Mouse (Mus musculus) embryonic facial prominence, embryonic 14.5 days (tissue): ENCODE data around the gene Cnp. TPM values are rescaled to one million over a fixed set of nuclear protein-coding genes. Genes with fewer than 3 reads are reported as not detected.
"Not testable (repeated sequence)": the region's sequence is repeated elsewhere in the genome, so short reads cannot be mapped to it uniquely, and the experiment has no call there.

Experiments
- ATAC-seq: fragments of 200-750 bp; cut with Nextera tagmentation; 2 replicates; pipeline ENCODE4 v1.8.0; 2017; ENCODE audit warnings: low read depth, moderate number of reproducible peaks, moderate TSS enrichment
- DNase-seq: peaks from one replicate; pipeline ENCODE4 v3.0.0-alpha.2; 2015; ENCODE audit warnings: low spot score
- H3K27ac ChIP-seq: fragments of 300-500 bp; sonication (generic); replicated peaks from 2 replicates; pipeline ENCODE4 v1.5.1; 2014; ENCODE audit warnings: low read depth, mild to moderate bottlenecking, low read length, moderate library complexity
- H3K27me3 ChIP-seq: fragments of 300-500 bp; sonication (generic); replicated peaks from 2 replicates; pipeline ENCODE4 v1.6.1; 2014; ENCODE audit warnings: low read length; ENCODE audit not compliant: control insufficient read depth, insufficient read depth
- H3K36me3 ChIP-seq: fragments of 300-500 bp; sonication (generic); 2 replicates; pipeline ENCODE4 v1.6.1; 2014; ENCODE audit warnings: low read length, mixed read lengths; ENCODE audit not compliant: control insufficient read depth, insufficient read depth
- H3K4me1 ChIP-seq: fragments of 300-500 bp; sonication (generic); 2 replicates; pipeline ENCODE4 v1.6.1; 2014; ENCODE audit warnings: antibody characterized with exemption, low read length; ENCODE audit not compliant: control insufficient read depth, insufficient read depth
- H3K4me2 ChIP-seq: fragments of 300-500 bp; sonication (generic); 2 replicates; pipeline ENCODE4 v1.6.1; 2014; ENCODE audit warnings: low read depth, mild to moderate bottlenecking, low read length, moderate library complexity, mixed read lengths
- H3K4me3 ChIP-seq: fragments of 300-500 bp; sonication (generic); 2 replicates; pipeline ENCODE4 v1.5.1; 2014; ENCODE audit warnings: low read depth, mild to moderate bottlenecking, low read length
- H3K9ac ChIP-seq: fragments of 300-500 bp; sonication (generic); 2 replicates; pipeline ENCODE4 v1.6.1; 2014; ENCODE audit warnings: low read depth, mild to moderate bottlenecking, low read length, moderate library complexity, mixed read lengths
- H3K9me3 ChIP-seq: fragments of 300-500 bp; sonication (generic); 2 replicates; pipeline ENCODE4 v1.6.1; 2016; ENCODE audit warnings: low read length; ENCODE audit not compliant: control insufficient read depth
- WGBS: fragments of 180-500 bp; shearing (Covaris S2); extraction: QIAGEN DNeasy Blood & Tissue Kit; methylation state at CpG from one replicate; pipeline ENCODE4 v1.1.7; 2014; 5-methylcytosine and 5-hydroxymethylcytosine counted together
- polyA plus RNA-seq: library from polyadenylated mRNA; unstranded; fragments of >200 nt; fragmentation: Nextera tagmentation; extraction: Ambion mirVana; gene quantifications from 2 replicates; pipeline ENCODE4 v1.2.1, GENCODE M21; 2014

Cnp gene
- polyA plus RNA-seq, 1 experiment from 2014 or later = 33.6 TPM

DNA sequence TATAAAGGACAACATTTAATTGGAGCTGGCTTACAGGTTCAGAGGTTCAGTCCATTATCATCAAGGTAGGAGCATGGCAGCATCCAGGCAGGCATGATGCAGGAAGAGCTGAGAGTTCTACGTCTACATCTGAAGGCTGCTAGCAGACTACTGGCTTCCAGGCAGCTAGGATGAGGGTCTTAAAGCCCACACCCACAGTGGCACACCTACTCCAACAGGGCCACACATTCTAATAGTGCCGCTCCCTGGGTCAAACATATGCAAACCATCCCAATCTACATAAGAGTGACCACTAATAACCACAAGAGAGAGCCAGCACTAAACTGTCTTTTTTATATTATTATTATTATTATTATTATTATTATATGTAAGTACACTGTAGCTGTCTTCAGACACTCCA, 40.3 kb upstream of the Cnp start:
- not testable (repeated sequence) for H3K36me3 ChIP-seq, H3K9me3 ChIP-seq, DNase-seq, H3K4me2 ChIP-seq, H3K27ac ChIP-seq, H3K4me1 ChIP-seq, H3K9ac ChIP-seq, H3K4me3 ChIP-seq, ATAC-seq, H3K27me3 ChIP-seq
- WGBS = 70% methylated on average over 2 of the region's 2 CpGs

DNA sequence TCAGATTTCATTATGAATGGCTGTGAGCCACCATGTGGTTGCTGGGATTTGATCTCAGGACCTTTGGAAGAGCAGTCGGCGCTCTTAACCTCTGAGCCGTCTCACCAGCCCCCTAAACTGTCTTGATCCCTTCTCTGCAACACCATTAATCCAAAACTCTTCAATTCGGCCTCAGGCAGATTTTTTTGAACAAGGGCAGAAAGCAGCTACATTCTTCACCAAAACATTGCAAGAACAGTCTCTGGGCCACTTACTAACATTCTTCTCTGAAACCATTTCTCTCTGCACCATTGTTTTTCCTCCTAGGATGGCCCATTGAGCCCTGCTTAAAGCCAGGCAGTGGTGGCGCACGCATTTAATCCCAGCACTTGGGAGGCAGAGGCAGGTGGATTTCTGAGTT, 39.9 kb upstream of the Cnp start:
- not testable (repeated sequence) for H3K9me3 ChIP-seq, ATAC-seq, H3K36me3 ChIP-seq, H3K4me2 ChIP-seq, H3K27me3 ChIP-seq, H3K9ac ChIP-seq, H3K4me1 ChIP-seq, H3K4me3 ChIP-seq, DNase-seq, H3K27ac ChIP-seq
- 74% methylated on average over 6 of the region's 6 CpGs for WGBS

DNA sequence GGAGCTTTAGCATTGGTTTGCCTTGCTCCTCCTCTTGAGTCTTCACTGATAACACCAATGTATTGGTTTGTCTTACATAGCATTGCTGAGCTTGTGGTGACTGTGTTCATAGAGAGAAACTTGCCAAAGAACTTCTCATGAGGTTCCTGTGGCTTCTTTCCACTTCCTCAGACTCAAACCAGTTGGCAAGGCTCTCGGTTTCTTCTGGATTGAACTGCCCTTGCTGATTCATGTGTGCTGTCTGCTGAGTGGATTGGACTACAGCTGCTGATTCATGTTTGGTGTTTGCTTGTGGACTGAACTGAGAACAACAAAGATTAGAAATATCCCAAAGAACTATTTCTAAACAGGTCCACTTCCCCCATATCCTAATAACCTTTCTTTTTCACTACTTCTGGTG, 38.7 kb upstream of the Cnp start:
- WGBS = 85% methylated on average over 1 of the region's 1 CpGs

DNA sequence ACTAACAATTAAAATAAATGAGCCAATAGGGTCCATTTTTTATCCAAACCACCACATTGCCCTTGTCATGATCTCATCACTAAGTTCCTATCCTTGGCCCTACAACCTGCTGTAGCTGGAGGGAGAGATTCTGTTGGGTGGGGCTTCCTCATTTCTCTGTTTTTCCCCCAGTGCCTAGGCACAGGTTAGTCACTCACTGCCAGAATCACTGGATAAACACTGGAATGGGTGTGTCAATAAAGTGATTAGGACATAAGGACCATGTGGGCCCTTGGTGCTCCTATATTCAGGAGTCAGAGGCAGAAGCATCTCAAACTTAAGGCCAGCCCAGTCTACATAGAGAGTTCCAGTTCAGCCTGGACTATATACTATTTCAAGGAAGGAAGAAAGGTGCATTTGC, 38.2 kb upstream of the Cnp start:
- H3K27ac ChIP-seq = no peak overlapping the region
- H3K4me2 ChIP-seq = no peak overlapping the region
- H3K4me1 ChIP-seq = no peaks in the 10 kb centered on the region
- no peaks in the 10 kb centered on the region for H3K36me3 ChIP-seq
- H3K4me3 ChIP-seq = no peak overlapping the region
- H3K9ac ChIP-seq = no peak overlapping the region
- ATAC-seq = no peak
- no peak for DNase-seq
- H3K27me3 ChIP-seq = no peaks in the 10 kb centered on the region
- no peaks in the 10 kb centered on the region for H3K9me3 ChIP-seq

More for the DNA sequence above, 38.7 kb upstream of the Cnp start:
- Histone ChIP-seq H3K27me3 (no peaks in the 10 kb centered on the region), H3K4me1 (no peaks in the 10 kb centered on the region), H3K4me3 (no peak overlapping the region), H3K9ac (no peak overlapping the region), H3K27ac (no peak overlapping the region), H3K9me3 (no peaks in the 10 kb centered on the region), H3K4me2 (no peak overlapping the region), H3K36me3 (no peaks in the 10 kb centered on the region)
- DNase-seq (no peak), ATAC-seq (no peak)

DNA sequence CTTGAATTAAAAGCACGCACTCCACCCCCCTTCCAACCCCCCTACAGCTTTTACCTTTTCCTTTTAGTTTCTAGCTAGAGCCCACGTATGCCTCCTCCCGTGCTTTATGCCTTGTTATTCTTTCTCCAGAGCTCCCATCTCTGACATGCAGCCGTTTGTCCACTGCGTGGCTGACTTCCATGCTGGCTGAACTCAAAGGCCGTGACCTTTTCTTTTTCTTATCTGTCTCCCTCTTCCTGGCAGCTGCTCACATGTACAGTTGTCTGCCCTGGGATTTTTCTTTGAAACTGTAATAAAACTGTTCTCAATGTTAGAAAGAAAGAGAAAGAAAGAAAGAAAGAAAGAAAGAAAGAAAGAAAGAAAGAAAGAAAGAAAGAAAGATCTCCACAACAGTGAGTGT, 33.7 kb upstream of the Cnp start:
- ATAC-seq (no peak), DNase-seq (no peak)
- Histone ChIP-seq H3K4me1 (peaks cover 4% of the 10 kb centered on the region; the same call in 1 of the 2 replicates), H3K4me3 (no peak overlapping the region), H3K27ac (no peak overlapping the region), H3K9ac (no peak overlapping the region), H3K9me3 (no peaks in the 10 kb centered on the region), H3K4me2 (no peak overlapping the region), H3K36me3 (no peaks in the 10 kb centered on the region), H3K27me3 (no peaks in the 10 kb centered on the region)
- WGBS = 39% methylated on average over 6 of the region's 6 CpGs

DNA sequence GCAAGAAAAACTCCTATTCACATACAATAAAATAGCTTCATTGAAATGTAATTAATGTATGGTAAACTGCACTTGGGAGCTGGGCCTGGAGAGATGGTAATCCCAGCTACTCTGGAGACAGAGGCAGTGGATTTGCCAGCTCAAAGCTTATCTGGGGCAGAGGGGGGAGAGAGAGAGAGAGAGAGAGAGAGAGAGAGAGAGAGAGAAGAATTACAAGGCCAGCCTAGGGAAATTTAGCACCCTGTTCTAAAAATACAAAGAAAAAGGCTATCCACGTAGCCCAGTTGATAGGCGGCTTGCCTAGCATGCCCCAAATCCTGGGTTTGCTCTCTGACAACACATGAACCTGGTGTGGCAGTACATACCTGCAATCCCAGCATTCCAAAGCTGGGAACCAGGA, 33.1 kb upstream of the Cnp start:
- no peak overlapping the region for H3K4me2 ChIP-seq
- H3K9ac ChIP-seq = no peak overlapping the region
- no peaks in the 10 kb centered on the region for H3K36me3 ChIP-seq
- H3K27ac ChIP-seq = no peak overlapping the region
- H3K9me3 ChIP-seq = no peaks in the 10 kb centered on the region
- no peak for ATAC-seq
- DNase-seq = no peak
- WGBS = 90% methylated on average over 2 of the region's 2 CpGs
- H3K27me3 ChIP-seq = no peaks in the 10 kb centered on the region
- H3K4me3 ChIP-seq = no peak overlapping the region
- peaks cover 4% of the 10 kb centered on the region; the same call in 1 of the 2 replicates for H3K4me1 ChIP-seq

DNA sequence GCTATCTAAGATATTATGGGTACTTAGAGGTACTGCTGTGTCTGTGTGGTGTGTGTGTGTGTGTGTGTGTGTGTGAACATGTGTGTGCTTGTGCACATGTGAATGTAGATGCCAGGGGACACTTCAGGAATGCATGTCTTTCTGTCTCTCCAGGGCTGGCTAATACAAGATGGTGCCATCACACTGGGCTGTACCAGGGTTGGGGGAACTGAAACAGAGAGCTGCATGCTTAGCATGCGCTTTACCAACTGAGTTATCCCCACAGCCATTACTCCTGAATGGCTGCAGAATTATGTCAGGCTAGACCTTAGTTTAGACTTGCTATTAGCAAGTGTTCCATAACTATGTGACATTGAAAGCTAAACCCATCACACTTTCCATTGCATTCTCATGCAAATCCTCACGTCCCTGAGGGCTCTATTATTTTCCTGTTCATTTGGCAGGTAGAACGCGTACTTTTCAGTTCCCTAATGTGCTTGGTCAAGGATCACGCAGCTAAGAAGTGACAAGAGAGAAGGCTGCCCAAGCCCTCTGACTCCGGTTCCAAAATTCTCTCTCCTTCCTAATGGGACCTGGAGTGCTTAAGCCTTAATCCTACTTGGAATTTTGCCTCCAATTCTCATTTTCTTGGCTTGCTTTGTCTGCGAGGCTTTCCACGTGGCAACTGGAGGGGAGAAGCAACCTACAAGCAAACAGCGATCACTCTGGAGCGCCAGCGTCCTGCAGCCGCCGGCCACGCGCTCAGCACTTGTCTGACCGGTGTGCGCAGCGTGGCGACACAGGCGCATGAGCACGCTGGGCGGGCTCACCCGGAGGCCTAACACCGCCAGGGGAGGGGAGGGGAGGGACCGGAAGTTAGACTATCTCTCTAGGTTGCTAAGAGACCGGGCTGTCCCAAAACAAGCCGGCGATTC, 29.6 kb upstream of the Cnp start, which contains the start of gene Ttc25:
Ttc25 (plus strand) TSS at position 776 of the 914 bp plus-strand sequence.
- H3K36me3 ChIP-seq = no peaks in the 10 kb centered on the region
- peak; percentile 96 for DNase-seq
- H3K9ac ChIP-seq = peak within 1 kb of the TSS; percentile 63
- ATAC-seq = peak; percentile 99
- H3K9me3 ChIP-seq = no peaks in the 10 kb centered on the region
- WGBS = 4% methylated on average over 28 of the region's 28 CpGs
- H3K4me1 ChIP-seq = peaks cover 4% of the 10 kb centered on the region; the same call in 1 of the 2 replicates
- H3K27me3 ChIP-seq = no peaks in the 10 kb centered on the region; the same call in 1 of the 2 replicates
- peak within 1 kb of the TSS; percentile 67 for H3K27ac ChIP-seq
- peak within 1 kb of the TSS; percentile 42 for H3K4me3 ChIP-seq
- peak within 1 kb of the TSS; percentile 71 for H3K4me2 ChIP-seq

DNA sequence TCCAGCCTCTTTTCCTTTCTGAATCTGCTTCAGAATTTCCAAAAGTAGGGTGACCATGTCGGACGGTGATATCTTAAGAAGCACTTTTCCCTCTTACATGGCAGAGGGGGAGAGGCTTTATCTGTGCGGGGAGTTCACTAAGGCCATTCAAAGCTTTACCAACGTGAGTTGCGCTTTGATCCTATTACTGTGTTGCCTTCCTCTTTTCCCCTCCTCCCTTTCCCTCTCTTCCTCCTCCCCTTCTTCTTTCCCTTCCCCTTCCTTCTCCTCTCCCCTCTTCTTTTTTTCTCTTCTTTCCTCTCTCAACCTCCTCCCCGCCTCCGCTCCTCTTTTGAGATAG, 29.0 kb upstream of the Cnp start:
- Histone ChIP-seq H3K4me3 (peak overlapping the region; percentile 42), H3K9me3 (no peaks in the 10 kb centered on the region), H3K4me2 (peak overlapping the region; percentile 71), H3K27ac (peak overlapping the region; percentile 67), H3K9ac (peak overlapping the region; percentile 63), H3K36me3 (no peaks in the 10 kb centered on the region), H3K4me1 (peaks cover 4% of the 10 kb centered on the region; the same call in 1 of the 2 replicates), H3K27me3 (no peaks in the 10 kb centered on the region; the same call in 1 of the 2 replicates)
- ATAC-seq (0 out of 2 replicates have a peak, but pooled peaks have one; percentile 12), DNase-seq (no peak)
- 30% methylated on average over 7 of the region's 7 CpGs for WGBS

DNA sequence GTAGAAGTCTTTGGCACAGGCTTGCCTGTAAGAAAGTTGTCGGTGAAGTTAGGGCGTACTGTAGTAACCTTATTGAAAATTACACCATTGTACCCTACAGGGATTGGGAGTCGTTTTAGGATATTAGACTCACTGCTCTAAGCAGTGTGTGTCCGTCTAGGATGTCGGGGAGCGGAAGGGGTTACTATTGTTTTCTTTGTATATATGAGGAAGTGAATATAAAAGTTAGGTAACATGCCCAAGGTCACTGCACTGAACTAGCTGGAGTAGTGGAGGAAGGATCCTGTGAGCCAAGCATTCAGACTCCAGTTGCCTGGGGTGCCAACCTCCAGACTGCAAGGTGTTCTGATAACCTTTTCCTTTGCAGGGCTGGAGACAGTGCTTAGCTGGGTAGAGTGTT, 27.7 kb upstream of the Cnp start:
- ATAC-seq (no peak), DNase-seq (no peak)
- Histone ChIP-seq H3K4me2 (no peak overlapping the region), H3K27ac (no peak overlapping the region), H3K9ac (no peak overlapping the region), H3K36me3 (no peaks in the 10 kb centered on the region), H3K9me3 (no peaks in the 10 kb centered on the region), H3K27me3 (no peaks in the 10 kb centered on the region; the same call in 1 of the 2 replicates), H3K4me1 (peaks cover 4% of the 10 kb centered on the region; the same call in 1 of the 2 replicates), H3K4me3 (no peak overlapping the region)
- WGBS = 83% methylated on average over 6 of the region's 6 CpGs
